Mouse (Mus musculus) heart, postnatal 0 days (tissue): ENCODE results near the gene Nox4.
A peak's percentile ranks its signal among the peaks of the same experiment; 100 is the strongest.
"Not testable (repeated sequence)": the region's sequence is repeated elsewhere in the genome, so short reads cannot be mapped to it uniquely, and the experiment has no call there.

Source experiments
- CTCF ChIP-seq: IDR thresholded peaks from 2 replicates; pipeline ENCODE4 v1.5.1; 2016; ENCODE audit warnings: antibody characterized with exemption, control low read depth, low read depth
- EP300 ChIP-seq: IDR thresholded peaks from 2 replicates; pipeline ENCODE4 v1.6.1; 2016; ENCODE audit warnings: antibody characterized with exemption, low read depth

DNA sequence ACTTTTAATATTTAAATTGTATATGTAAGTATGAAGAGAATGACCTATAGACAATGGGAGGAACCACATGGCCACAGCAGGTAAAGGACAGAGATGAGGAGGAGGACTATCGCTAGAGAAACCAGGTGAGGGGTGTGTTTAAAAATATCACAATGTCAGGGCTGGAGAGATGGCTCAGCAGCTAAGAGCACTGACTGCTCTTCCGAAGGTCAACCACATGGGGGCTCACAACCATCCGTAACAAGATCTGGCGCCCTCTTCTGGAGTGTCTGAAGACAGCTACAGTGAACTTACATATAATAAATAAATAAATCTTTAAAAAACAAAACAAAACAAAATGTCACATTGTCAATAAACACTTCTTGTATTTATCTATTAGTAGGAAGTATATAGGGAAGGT, 165.5 kb downstream of the Nox4 start:
- not testable (repeated sequence) for TF ChIP-seq EP300
- TF ChIP-seq CTCF, result peak; percentile 54
